Mouse (Mus musculus) embryo, embryonic 11 days (tissue): ENCODE measurements around the gene Ccnjl.

Experiments
- DNase-seq: peaks from one replicate; pipeline ENCODE4 v3.0.0-alpha.2; 2015

The Ccnjl gene

DNA sequence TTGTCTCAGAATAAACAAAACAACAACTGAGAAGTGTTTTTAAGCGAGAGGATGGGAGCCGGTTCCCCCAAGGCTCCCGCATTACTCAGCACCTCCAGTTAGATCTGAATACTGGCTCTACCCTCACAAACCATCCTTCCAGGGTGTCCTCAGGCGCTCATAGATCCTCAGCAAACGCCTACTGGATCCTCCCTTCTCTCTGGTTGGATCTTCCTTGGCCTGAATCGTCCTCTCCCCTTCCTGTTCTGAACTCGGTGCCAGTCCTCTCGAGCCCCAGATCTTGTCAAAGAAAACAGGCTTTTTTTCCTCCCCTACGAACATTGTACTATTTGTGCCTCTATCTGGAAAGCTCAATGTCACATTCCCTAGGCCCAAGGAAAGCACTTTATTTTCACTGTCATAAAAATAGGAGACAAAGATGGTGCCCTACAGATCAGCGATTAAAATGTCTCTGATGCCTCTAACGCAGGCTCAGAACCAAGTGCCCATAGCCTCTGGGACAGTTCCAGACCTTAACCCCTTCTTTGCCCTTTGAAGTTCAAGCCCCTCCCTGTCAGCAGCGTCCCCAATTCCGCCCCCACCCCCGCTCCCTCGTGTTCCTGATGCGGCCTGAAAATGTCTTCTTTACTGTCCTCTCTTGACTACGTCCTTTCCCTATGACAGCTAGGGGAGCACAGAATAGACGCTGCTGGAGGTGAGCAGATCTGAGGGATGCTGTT is 98.5 kb downstream of the Ccnjl start:
- no peak for DNase-seq

DNA sequence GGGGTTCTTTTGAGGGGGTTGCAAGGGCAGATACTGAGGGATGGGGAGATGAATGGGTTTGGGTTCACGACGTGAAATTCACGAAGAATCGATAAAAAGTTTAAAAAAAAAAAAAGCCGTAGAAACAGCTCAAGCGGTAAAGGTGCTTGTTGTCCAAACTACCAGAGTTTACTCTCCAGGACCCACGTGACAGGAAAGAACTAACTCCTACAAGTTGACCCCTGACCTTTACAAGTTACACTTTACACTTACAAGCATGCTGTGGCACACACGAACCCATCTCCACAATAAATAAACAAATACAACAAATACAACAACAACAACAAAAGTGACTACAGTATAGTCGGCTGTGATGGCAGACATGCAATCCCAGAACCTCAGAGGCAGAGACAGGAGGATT is 103.1 kb downstream of the Ccnjl start:
- no peak for DNase-seq

DNA sequence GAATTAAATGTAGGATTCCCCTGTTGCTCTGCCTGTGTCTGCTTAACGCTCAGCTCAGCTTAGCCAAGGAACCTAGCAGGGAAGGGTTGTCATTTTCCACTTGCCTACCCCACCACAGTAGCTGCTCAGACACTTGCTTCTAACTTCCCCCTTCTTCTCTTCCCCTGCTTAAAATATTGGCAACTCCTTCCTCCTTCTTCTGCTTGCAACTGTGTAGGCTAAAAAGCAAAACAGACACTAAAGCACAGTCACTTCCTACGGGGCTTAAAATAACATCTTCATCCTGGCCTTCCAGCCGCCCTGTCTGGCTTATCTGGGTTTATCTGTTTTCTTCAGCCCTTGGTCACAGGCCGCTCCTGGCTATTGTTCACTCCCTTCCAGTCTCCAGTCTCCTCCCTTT is 104.0 kb downstream of the Ccnjl start:
- DNase-seq = no peak

DNA sequence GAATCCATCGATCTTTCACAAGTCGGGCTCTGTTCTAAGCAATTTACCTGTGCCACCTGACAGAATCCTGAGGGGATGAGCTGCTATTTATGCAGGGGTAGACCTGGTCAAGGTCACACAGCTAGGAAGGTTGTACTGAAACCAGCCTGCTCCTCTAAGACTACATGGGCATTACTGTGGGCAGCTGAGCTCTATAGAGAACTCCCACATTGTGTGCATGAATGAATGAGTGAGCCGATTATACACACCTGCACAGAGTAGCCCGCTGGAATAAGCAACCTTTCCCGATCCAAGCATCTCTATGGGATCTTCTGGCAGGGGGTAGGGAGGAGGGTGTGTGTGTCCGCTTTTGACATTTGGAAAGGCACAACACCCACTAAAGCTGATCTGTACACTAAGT is 104.6 kb downstream of the Ccnjl start:
- no peak for DNase-seq

DNA sequence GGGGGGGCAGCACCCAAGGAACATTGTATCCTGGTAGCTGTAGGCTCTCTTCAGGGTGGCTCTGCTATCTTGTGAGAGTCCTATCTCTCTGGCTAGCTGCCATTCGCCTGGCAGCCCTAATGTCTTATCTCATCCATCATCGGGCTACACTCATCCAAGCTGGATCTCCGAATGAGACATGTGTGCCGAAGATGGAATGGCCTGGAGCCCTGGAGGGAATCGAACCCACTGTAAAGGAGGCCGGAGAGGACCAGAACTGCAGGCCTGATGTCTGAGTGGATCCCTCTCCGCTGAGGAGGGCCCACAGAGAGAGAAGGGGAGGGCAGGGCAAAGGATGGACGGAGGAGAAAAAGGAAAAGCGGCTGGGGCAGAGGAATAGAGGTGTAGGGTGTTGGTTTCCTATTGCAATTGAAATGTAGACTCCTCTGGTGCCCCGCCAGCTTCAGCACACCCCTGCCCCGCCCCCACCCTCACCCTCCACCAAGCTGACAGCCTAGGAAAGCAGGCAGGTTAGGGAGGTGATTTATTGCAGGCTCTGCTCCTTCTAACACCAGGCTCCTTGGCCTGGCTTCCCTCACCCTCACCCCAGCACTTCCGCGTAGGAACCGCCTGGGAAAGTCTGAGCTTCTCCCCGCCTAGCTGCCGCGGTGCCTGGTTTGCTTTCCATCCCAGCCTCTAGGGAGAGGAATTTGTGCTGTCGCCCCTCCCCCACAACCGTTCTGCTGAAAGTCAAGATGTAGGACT is 105.2 kb downstream of the Ccnjl start:
- peak; percentile 88 for DNase-seq
